Mouse (Mus musculus) lung, postnatal 0 days (tissue): ENCODE measurements around the gene Prmt7. TPM values are rescaled to one million over a fixed set of nuclear protein-coding genes. Genes with fewer than 3 reads are reported as not detected.

ENCODE experiments used
- ATAC-seq: fragments of 200-750 bp; cut with Nextera tagmentation; 2 replicates; pipeline ENCODE4 v1.8.0; 2017; ENCODE audit warnings: moderate library complexity
- DNase-seq: peaks from one replicate; pipeline ENCODE4 v3.0.0-alpha.2; 2016; ENCODE audit warnings: low spot score
- H3K27ac ChIP-seq: fragments of 300-500 bp; sonication (generic); 2 replicates; pipeline ENCODE4 v1.5.1; 2014; ENCODE audit warnings: antibody characterized with exemption, mild to moderate bottlenecking, low read length, mixed read lengths
- H3K27me3 ChIP-seq: fragments of 300-500 bp; sonication (generic); replicated peaks from 2 replicates; pipeline ENCODE4 v1.6.1; 2014; ENCODE audit warnings: low read length, mixed read lengths; ENCODE audit not compliant: insufficient read depth
- H3K36me3 ChIP-seq: fragments of 300-500 bp; sonication (generic); 2 replicates; pipeline ENCODE4 v1.6.1; 2014; ENCODE audit warnings: low read length, mixed read lengths; ENCODE audit not compliant: insufficient read depth
- H3K4me1 ChIP-seq: fragments of 300-500 bp; sonication (generic); 2 replicates; pipeline ENCODE4 v1.6.1; 2014; ENCODE audit warnings: antibody characterized with exemption, low read depth, low read length, mixed read lengths; ENCODE audit not compliant: insufficient read depth
- H3K4me2 ChIP-seq: fragments of 300-500 bp; sonication (generic); replicated peaks from 2 replicates; pipeline ENCODE4 v1.6.1; 2014; ENCODE audit warnings: low read depth, mild to moderate bottlenecking, low read length, moderate library complexity, mixed read lengths
- H3K4me3 ChIP-seq: fragments of 300-500 bp; sonication (generic); 2 replicates; pipeline ENCODE4 v1.5.1; 2014; ENCODE audit warnings: low read depth, low read length
- H3K9ac ChIP-seq: fragments of 300-500 bp; sonication (generic); replicated peaks from 2 replicates; pipeline ENCODE4 v1.6.1; 2014; ENCODE audit warnings: low read depth, mild to moderate bottlenecking
- H3K9me3 ChIP-seq: fragments of 300-500 bp; sonication (generic); 2 replicates; pipeline ENCODE4 v1.6.1; 2016; ENCODE audit warnings: low read length, mixed read lengths
- CTCF ChIP-seq: IDR thresholded peaks from 2 replicates; pipeline ENCODE4 v1.5.1; 2016; ENCODE audit warnings: antibody characterized with exemption, mild to moderate bottlenecking
- EP300 ChIP-seq: IDR thresholded peaks from 2 replicates; pipeline ENCODE4 v1.6.1; 2016; ENCODE audit warnings: antibody characterized with exemption, mild to moderate bottlenecking, control low read depth
- WGBS: fragments of 180-500 bp; shearing (Covaris S2); extraction: QIAGEN DNeasy Blood & Tissue Kit; methylation state at CpG from one replicate; pipeline ENCODE4 v1.1.7; 2014; 5-methylcytosine and 5-hydroxymethylcytosine counted together
- polyA plus RNA-seq: library from polyadenylated mRNA; unstranded; fragments of >200 nt; fragmentation: Nextera tagmentation; extraction: Ambion mirVana; gene quantifications from 2 replicates; pipeline ENCODE4 v1.2.1, GENCODE M21; 2015

The Prmt7 gene
- polyA plus RNA-seq, 1 experiment from 2014 or later: 19.4 TPM

DNA sequence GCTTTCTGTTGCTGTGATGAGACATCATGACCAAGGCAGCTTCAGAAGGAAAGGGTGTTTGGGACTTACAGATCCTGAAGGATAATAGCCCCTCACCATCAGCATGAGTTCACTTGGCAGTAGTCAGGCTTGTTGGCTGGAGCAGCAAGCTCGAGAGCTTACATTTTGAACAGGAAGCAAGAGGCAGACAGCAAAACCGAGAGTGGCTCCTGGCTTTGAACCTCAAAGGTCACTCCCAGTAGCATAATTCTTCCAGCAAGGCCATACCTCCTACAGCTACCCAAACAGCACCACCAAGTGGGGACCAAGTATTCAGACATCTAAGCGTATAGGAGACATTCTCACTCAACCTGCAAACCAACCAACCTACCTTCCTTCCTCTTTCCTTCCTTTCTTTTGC lies 22.0 kb downstream of the Prmt7 start:
- TF ChIP-seq CTCF (no peak; the same call in 1 of the 2 replicates), EP300 (no peak)
- H3K36me3 ChIP-seq: peaks cover 5% of the 10 kb centered on the region; the same call in 1 of the 2 replicates
- ATAC-seq (no peak), DNase-seq (no peak)
- WGBS: 56% methylated on average over 3 of the region's 3 CpGs
- no peaks in the 10 kb centered on the region for H3K9me3 ChIP-seq
- no peak overlapping the region for H3K4me3 ChIP-seq
- no peaks in the 10 kb centered on the region for H3K27me3 ChIP-seq
- no peak overlapping the region for H3K4me2 ChIP-seq
- no peaks in the 10 kb centered on the region for H3K4me1 ChIP-seq
- H3K27ac ChIP-seq: no peak overlapping the region
- H3K9ac ChIP-seq: no peak overlapping the region

GRCm38 (mm10) chr8:106234567-106235261 lies 24.0 kb downstream of the Prmt7 start:
- peaks cover 5% of the 10 kb centered on the region; the same call in 1 of the 2 replicates for H3K36me3 ChIP-seq
- no peak overlapping the region for H3K4me2 ChIP-seq
- WGBS: 85% methylated on average over 17 of the region's 17 CpGs
- no peak overlapping the region for H3K27ac ChIP-seq
- H3K4me3 ChIP-seq: no peak overlapping the region
- ATAC-seq: no peak
- TF ChIP-seq EP300 (no peak), CTCF (no peak)
- DNase-seq: no peak
- no peak overlapping the region for H3K9ac ChIP-seq
- no peaks in the 10 kb centered on the region for H3K27me3 ChIP-seq
- no peaks in the 10 kb centered on the region for H3K4me1 ChIP-seq
- no peaks in the 10 kb centered on the region for H3K9me3 ChIP-seq

DNA sequence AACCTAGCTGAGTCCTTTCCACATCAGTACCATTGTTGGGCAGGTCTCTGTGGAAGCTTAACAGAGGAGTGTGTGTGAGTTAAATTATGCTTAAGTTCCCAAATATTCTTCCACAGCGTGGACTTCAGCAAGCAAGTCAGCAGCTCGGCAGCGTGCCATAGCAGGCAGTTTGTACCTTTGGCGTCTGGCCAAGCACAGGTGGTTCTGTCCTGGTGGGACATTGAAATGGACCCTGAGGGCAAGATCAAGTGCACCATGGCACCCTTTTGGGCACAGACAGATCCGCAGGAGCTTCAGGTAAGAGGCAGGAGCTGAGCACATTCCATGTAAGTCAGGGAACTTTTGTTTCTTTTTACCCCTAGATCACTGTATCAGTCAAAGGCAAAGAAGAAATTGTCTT lies 26.4 kb downstream of the Prmt7 start:
- Histone ChIP-seq H3K36me3 (peaks cover 5% of the 10 kb centered on the region; the same call in 1 of the 2 replicates), H3K9me3 (no peaks in the 10 kb centered on the region), H3K4me1 (no peaks in the 10 kb centered on the region), H3K4me3 (no peak overlapping the region), H3K27me3 (no peaks in the 10 kb centered on the region), H3K4me2 (no peak overlapping the region), H3K9ac (no peak overlapping the region), H3K27ac (no peak overlapping the region)
- no peak for DNase-seq
- no peak for ATAC-seq
- TF ChIP-seq EP300 (no peak), CTCF (no peak)
- WGBS: 79% methylated on average over 5 of the region's 5 CpGs

GRCm38 (mm10) chr8:106250186-106250585 lies 39.5 kb downstream of the Prmt7 start:
- WGBS: 59% methylated on average over 4 of the region's 4 CpGs
- Histone ChIP-seq H3K27me3 (no peaks in the 10 kb centered on the region), H3K4me3 (no peak overlapping the region), H3K36me3 (peaks cover 14% of the 10 kb centered on the region; the same call in 1 of the 2 replicates), H3K9me3 (no peaks in the 10 kb centered on the region), H3K4me2 (no peak overlapping the region), H3K4me1 (no peaks in the 10 kb centered on the region), H3K9ac (no peak overlapping the region), H3K27ac (no peak overlapping the region)
- ATAC-seq (no peak), DNase-seq (no peak)
- no peak for TF ChIP-seq CTCF
- TF ChIP-seq EP300: no peak

GRCm38 (mm10) chr8:106258169-106258568 lies 47.4 kb downstream of the Prmt7 start:
- DNase-seq (no peak), ATAC-seq (no peak)
- Histone ChIP-seq H3K27me3 (no peaks in the 10 kb centered on the region), H3K4me2 (no peak overlapping the region), H3K4me3 (no peak overlapping the region), H3K4me1 (no peaks in the 10 kb centered on the region), H3K36me3 (no peaks in the 10 kb centered on the region; the same call in 1 of the 2 replicates), H3K27ac (no peak overlapping the region), H3K9ac (no peak overlapping the region), H3K9me3 (no peaks in the 10 kb centered on the region)
- WGBS: 38% methylated on average over 1 of the region's 1 CpGs
- TF ChIP-seq CTCF (peak; percentile 58), EP300 (no peak)

DNA sequence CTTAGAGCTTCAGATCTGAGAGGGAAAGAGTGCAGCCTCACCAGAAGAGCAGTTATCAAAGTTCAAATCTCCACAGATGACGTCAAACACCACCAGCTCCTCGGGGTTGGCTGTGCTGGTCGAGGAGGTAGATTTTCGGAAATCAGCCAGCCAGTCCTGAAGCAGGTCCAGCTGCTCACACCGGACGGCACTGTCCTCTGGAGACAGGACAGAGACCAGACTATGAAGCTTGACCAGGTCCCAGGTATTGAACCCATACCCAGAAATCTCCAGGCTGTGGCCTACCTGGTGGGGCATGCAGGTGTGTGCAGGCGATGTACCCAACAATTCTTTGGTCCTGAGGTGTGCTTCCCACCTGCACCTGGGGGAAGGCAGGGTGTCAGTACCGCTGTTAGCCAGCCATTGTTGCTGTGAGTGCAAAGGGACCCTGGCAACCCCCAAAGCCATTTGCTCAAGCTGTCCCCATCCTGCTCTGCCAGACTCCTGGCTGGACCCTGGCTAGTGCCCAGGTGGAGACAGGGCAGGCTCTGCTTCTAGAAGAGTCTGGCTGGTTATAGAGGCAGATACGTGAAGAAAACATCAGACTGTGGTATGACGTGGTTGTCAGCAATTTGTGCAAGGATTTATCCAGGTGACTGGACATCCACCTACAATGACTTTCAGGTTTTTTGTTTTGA lies 49.0 kb downstream of the Prmt7 start:
- H3K9ac ChIP-seq: no peak overlapping the region
- no peak overlapping the region for H3K4me2 ChIP-seq
- H3K27ac ChIP-seq: no peak overlapping the region
- H3K27me3 ChIP-seq: no peaks in the 10 kb centered on the region
- H3K4me3 ChIP-seq: no peak overlapping the region
- no peaks in the 10 kb centered on the region for H3K9me3 ChIP-seq
- DNase-seq (no peak), ATAC-seq (no peak)
- 83% methylated on average over 10 of the region's 10 CpGs for WGBS
- no peaks in the 10 kb centered on the region for H3K36me3 ChIP-seq
- H3K4me1 ChIP-seq: no peaks in the 10 kb centered on the region
- TF ChIP-seq CTCF (no peak), EP300 (no peak)
